Mouse (Mus musculus): ENCODE measurements at regions not wholly inside any gene's neighbourhood (a gene's known extent, or its start where the extent isn't known, plus 50 kb on each side); places are given as distances from the start of the nearest gene placed in this dataset.
A peak's percentile ranks its signal among the peaks of the same experiment; 100 is the strongest.

- DNase-seq = no peak
These were observed 270.3 kb upstream of the Npvf start for GRCm38 (mm10) chr6:50924571-50924970.

GRCm38 (mm10) chr6:50924998-50925397 is 270.8 kb upstream of the Npvf start:
- DNase-seq = no peak

- DNase-seq = no peak
These were observed 272.1 kb upstream of the Npvf start for GRCm38 (mm10) chr6:50926313-50926712.

GRCm38 (mm10) chr6:50929503-50929902 is 275.3 kb upstream of the Npvf start:
- no peak for DNase-seq

GRCm38 (mm10) chr6:50933510-50933909 is 279.3 kb upstream of the Npvf start:
- DNase-seq = no peak

GRCm38 (mm10) chr6:50934245-50934644 is 280.0 kb upstream of the Npvf start:
- no peak for DNase-seq

- no peak for DNase-seq
These were observed 282.1 kb upstream of the Npvf start for GRCm38 (mm10) chr6:50936306-50936705.

GRCm38 (mm10) chr6:50937094-50937493 is 282.9 kb upstream of the Npvf start:
- peak; percentile 77 for DNase-seq

- DNase-seq = no peak
These were observed 284.6 kb upstream of the Npvf start for GRCm38 (mm10) chr6:50938879-50939278.

GRCm38 (mm10) chr6:50939440-50939839 is 285.2 kb upstream of the Npvf start:
- no peak for DNase-seq

- DNase-seq = no peak
These were observed 285.9 kb upstream of the Npvf start for GRCm38 (mm10) chr6:50940118-50940517.

GRCm38 (mm10) chr6:50940641-50941398 is 286.6 kb upstream of the Npvf start:
- DNase-seq = no peak

- no peak for DNase-seq
These were observed 288.5 kb upstream of the Npvf start for GRCm38 (mm10) chr6:50942696-50943095.

- no peak for DNase-seq
These were observed 293.8 kb upstream of the Npvf start for GRCm38 (mm10) chr6:50948061-50948460.

- DNase-seq = no peak
These were observed 295.1 kb upstream of the Npvf start for GRCm38 (mm10) chr6:50949361-50949760.

- no peak for DNase-seq
These were observed 295.8 kb upstream of the Npvf start for GRCm38 (mm10) chr6:50949883-50950583.

- DNase-seq = no peak
These were observed 303.2 kb upstream of the Npvf start for GRCm38 (mm10) chr6:50957328-50957900.

- DNase-seq = no peak
These were observed 306.1 kb upstream of the Npvf start for GRCm38 (mm10) chr6:50960341-50960740.

GRCm38 (mm10) chr6:50961592-50961991 is 307.4 kb upstream of the Npvf start:
- DNase-seq = no peak

- no peak for DNase-seq
These were observed 314.3 kb upstream of the Npvf start for GRCm38 (mm10) chr6:50968546-50968945.

- no peak for DNase-seq
These were observed 315.1 kb upstream of the Npvf start for GRCm38 (mm10) chr6:50969341-50969740.

- no peak for DNase-seq
These were observed 315.8 kb upstream of the Npvf start for GRCm38 (mm10) chr6:50969997-50970396.

- DNase-seq = no peak
These were observed 316.5 kb upstream of the Npvf start for GRCm38 (mm10) chr6:50970770-50971169.

- DNase-seq = no peak
These were observed 318.0 kb upstream of the Npvf start for GRCm38 (mm10) chr6:50972268-50972667.
